Mouse (Mus musculus): ENCODE data around the gene Tunar. TPM values are rescaled to one million over a fixed set of nuclear protein-coding genes. Genes with fewer than 3 reads are reported as not detected.

The Tunar gene
- total RNA-seq, 1 experiment: 0.89 TPM

GRCm38 (mm10) chr12:105403742-105404141, 70.1 kb downstream of the Tunar start:
- Histone ChIP-seq H3K4me3 (ENCODE audit: insufficient read depth in 1 of 2, low read depth in 1 of 2, low read length in 2 of 2, poor library complexity in 1 of 2, severe bottlenecking in 1 of 2) (no peak overlapping the region), H3K4me1 (ENCODE audit: control insufficient read depth in 2 of 2, insufficient read depth in 2 of 2, low read length in 2 of 2, poor library complexity in 1 of 2) (no peaks in the 10 kb centered on the region), H3K9me3 (ENCODE audit: control insufficient read depth, insufficient read depth, low read depth, low read length) (no peaks in the 10 kb centered on the region), H3K9ac (ENCODE audit: insufficient read depth, low read depth, low read length, poor library complexity, severe bottlenecking) (no peak overlapping the region), H3K36me3 (ENCODE audit: control insufficient read depth, insufficient read depth, low read length, poor library complexity, severe bottlenecking) (no peaks in the 10 kb centered on the region), H3K27ac (ENCODE audit: insufficient read depth, low read depth, low read length, poor library complexity, severe bottlenecking) (no peak overlapping the region)
- in situ Hi-C loops (cut with MboI; ENCODE audit: low sequenced_read_pairs in 2 of 2, unreplicated experiment in 2 of 2): loop anchor here in 1 of 2 experiments (5.0 kb wide), 1 partner anchor 41 kb away; no protein-coding TSS in a partner anchor
- no peak for DNase-seq (ENCODE audit: low read depth, low spot score)
- TF ChIP-seq CHD2 (IDR thresholded peaks at IDR 0.05; ENCODE audit: low read depth, low read length) (no peak), HCFC1 (IDR thresholded peaks at IDR 0.05; ENCODE audit: borderline replicate concordance, insufficient read depth, low read length) (no peak), MAFK (IDR thresholded peaks at IDR 0.05; ENCODE audit: insufficient read depth, low read depth, low read length) (no peak), ZNF384 (IDR thresholded peaks at IDR 0.05; ENCODE audit: low read depth, low read length) (no peak), ZC3H11A (IDR thresholded peaks at IDR 0.05; ENCODE audit: borderline replicate concordance, low read depth, low read length) (no peak)

- in situ Hi-C loops (cut with MboI; ENCODE audit: low sequenced_read_pairs in 2 of 2, unreplicated experiment in 2 of 2): no loop called here
- Histone ChIP-seq H3K36me3 (ENCODE audit: control insufficient read depth, insufficient read depth, low read length, poor library complexity, severe bottlenecking) (no peaks in the 10 kb centered on the region), H3K4me1 (ENCODE audit: control insufficient read depth in 2 of 2, insufficient read depth in 2 of 2, low read length in 2 of 2, poor library complexity in 1 of 2) (no peaks in the 10 kb centered on the region), H3K4me3 (ENCODE audit: insufficient read depth in 1 of 2, low read depth in 1 of 2, low read length in 2 of 2, poor library complexity in 1 of 2, severe bottlenecking in 1 of 2) (no peak overlapping the region), H3K9me3 (ENCODE audit: control insufficient read depth, insufficient read depth, low read depth, low read length) (no peaks in the 10 kb centered on the region), H3K27ac (ENCODE audit: insufficient read depth, low read depth, low read length, poor library complexity, severe bottlenecking) (no peak overlapping the region), H3K9ac (ENCODE audit: insufficient read depth, low read depth, low read length, poor library complexity, severe bottlenecking) (no peak overlapping the region)
- no peak for DNase-seq (ENCODE audit: low read depth, low spot score)
- no peak for TF ChIP-seq ZC3H11A (IDR thresholded peaks at IDR 0.05; ENCODE audit: borderline replicate concordance, low read depth, low read length)
- TF ChIP-seq HCFC1 (IDR thresholded peaks at IDR 0.05; ENCODE audit: borderline replicate concordance, insufficient read depth, low read length): no peak
- TF ChIP-seq MAFK (IDR thresholded peaks at IDR 0.05; ENCODE audit: insufficient read depth, low read depth, low read length): no peak
- TF ChIP-seq CHD2 (IDR thresholded peaks at IDR 0.05; ENCODE audit: low read depth, low read length): no peak
These were observed 72.3 kb downstream of the Tunar start for GRCm38 (mm10) chr12:105406008-105406407.

- Histone ChIP-seq H3K4me1 (ENCODE audit: control insufficient read depth in 2 of 2, insufficient read depth in 2 of 2, low read length in 2 of 2, poor library complexity in 1 of 2) (no peaks in the 10 kb centered on the region), H3K4me3 (ENCODE audit: insufficient read depth in 1 of 2, low read depth in 1 of 2, low read length in 2 of 2, poor library complexity in 1 of 2, severe bottlenecking in 1 of 2) (no peak overlapping the region), H3K27ac (ENCODE audit: insufficient read depth, low read depth, low read length, poor library complexity, severe bottlenecking) (no peak overlapping the region; the same call in 1 of the 2 replicates), H3K9me3 (ENCODE audit: control insufficient read depth, insufficient read depth, low read depth, low read length) (no peaks in the 10 kb centered on the region), H3K36me3 (ENCODE audit: control insufficient read depth, insufficient read depth, low read length, poor library complexity, severe bottlenecking) (no peaks in the 10 kb centered on the region), H3K9ac (ENCODE audit: insufficient read depth, low read depth, low read length, poor library complexity, severe bottlenecking) (no peak overlapping the region)
- no peak for DNase-seq (ENCODE audit: low read depth, low spot score)
- in situ Hi-C loops (cut with MboI; ENCODE audit: low sequenced_read_pairs in 2 of 2, unreplicated experiment in 2 of 2): no loop called here
- TF ChIP-seq CHD2 (IDR thresholded peaks at IDR 0.05; ENCODE audit: low read depth, low read length) (no peak), ZC3H11A (IDR thresholded peaks at IDR 0.05; ENCODE audit: borderline replicate concordance, low read depth, low read length) (no peak), HCFC1 (IDR thresholded peaks at IDR 0.05; ENCODE audit: borderline replicate concordance, insufficient read depth, low read length) (no peak), ZNF384 (IDR thresholded peaks at IDR 0.05; ENCODE audit: low read depth, low read length) (no peak), MAFK (IDR thresholded peaks at IDR 0.05; ENCODE audit: insufficient read depth, low read depth, low read length) (no peak)
These were observed 80.2 kb downstream of the Tunar start for GRCm38 (mm10) chr12:105413909-105414308.

GRCm38 (mm10) chr12:105420476-105420875, 86.8 kb downstream of the Tunar start:
- no peak overlapping the region for H3K9ac ChIP-seq (ENCODE audit: insufficient read depth, low read depth, low read length, poor library complexity, severe bottlenecking)
- DNase-seq (ENCODE audit: low read depth, low spot score): no peak
- H3K27ac ChIP-seq (ENCODE audit: insufficient read depth, low read depth, low read length, poor library complexity, severe bottlenecking): no peak overlapping the region
- H3K4me3 ChIP-seq (ENCODE audit: insufficient read depth in 1 of 2, low read depth in 1 of 2, low read length in 2 of 2, poor library complexity in 1 of 2, severe bottlenecking in 1 of 2): no peak overlapping the region
- TF ChIP-seq ZC3H11A (IDR thresholded peaks at IDR 0.05; ENCODE audit: borderline replicate concordance, low read depth, low read length): no peak
- no peak for TF ChIP-seq MAFK (IDR thresholded peaks at IDR 0.05; ENCODE audit: insufficient read depth, low read depth, low read length)
- TF ChIP-seq ZNF384 (IDR thresholded peaks at IDR 0.05; ENCODE audit: low read depth, low read length): no peak
- TF ChIP-seq CHD2 (IDR thresholded peaks at IDR 0.05; ENCODE audit: low read depth, low read length): no peak
- TF ChIP-seq HCFC1 (IDR thresholded peaks at IDR 0.05; ENCODE audit: borderline replicate concordance, insufficient read depth, low read length): no peak
- H3K9me3 ChIP-seq (ENCODE audit: control insufficient read depth, insufficient read depth, low read depth, low read length): no peaks in the 10 kb centered on the region
- H3K4me1 ChIP-seq (ENCODE audit: control insufficient read depth in 2 of 2, insufficient read depth in 2 of 2, low read length in 2 of 2, poor library complexity in 1 of 2): peaks cover 0 to 2% of the 10 kb centered on the region in 2 experiments; a peak in 1 of 4 replicates
- H3K36me3 ChIP-seq (ENCODE audit: control insufficient read depth, insufficient read depth, low read length, poor library complexity, severe bottlenecking): no peaks in the 10 kb centered on the region
- in situ Hi-C loops (cut with MboI; ENCODE audit: low sequenced_read_pairs in 2 of 2, unreplicated experiment in 2 of 2): no loop called here

GRCm38 (mm10) chr12:105426541-105426940, 92.9 kb downstream of the Tunar start:
- DNase-seq (ENCODE audit: low read depth, low spot score): no peak
- H3K4me1 ChIP-seq (ENCODE audit: control insufficient read depth in 2 of 2, insufficient read depth in 2 of 2, low read length in 2 of 2, poor library complexity in 1 of 2): no peaks in the 10 kb centered on the region
- no peak overlapping the region for H3K27ac ChIP-seq (ENCODE audit: insufficient read depth, low read depth, low read length, poor library complexity, severe bottlenecking)
- in situ Hi-C loops (cut with MboI; ENCODE audit: low sequenced_read_pairs in 2 of 2, unreplicated experiment in 2 of 2): no loop called here
- no peaks in the 10 kb centered on the region for H3K36me3 ChIP-seq (ENCODE audit: control insufficient read depth, insufficient read depth, low read length, poor library complexity, severe bottlenecking)
- no peak for TF ChIP-seq ZNF384 (IDR thresholded peaks at IDR 0.05; ENCODE audit: low read depth, low read length)
- no peak for TF ChIP-seq CHD2 (IDR thresholded peaks at IDR 0.05; ENCODE audit: low read depth, low read length)
- H3K4me3 ChIP-seq (ENCODE audit: insufficient read depth in 1 of 2, low read depth in 1 of 2, low read length in 2 of 2, poor library complexity in 1 of 2, severe bottlenecking in 1 of 2): no peak overlapping the region
- H3K9ac ChIP-seq (ENCODE audit: insufficient read depth, low read depth, low read length, poor library complexity, severe bottlenecking): no peak overlapping the region
- H3K9me3 ChIP-seq (ENCODE audit: control insufficient read depth, insufficient read depth, low read depth, low read length): no peaks in the 10 kb centered on the region

All from ES-E14 (cell line).